8 mouse cellular contexts compared by ENCODE assay signal in genomic region chr5:28462741-28463590, GRCm38 (mm10). TPM values are rescaled to one million over a fixed set of nuclear protein-coding genes. Genes with fewer than 3 reads are reported as not detected.
A peak's percentile ranks its signal among the peaks of the same experiment; 100 is the strongest.
DNase-seq lines count a peak whose midpoint lies in the region; ATAC-seq and TF ChIP-seq lines count a peak whose summit lies in the region.

No protein-coding gene starts in this region.

- no peak for TF ChIP-seq CTCF in ES-Bruce4 (IDR thresholded peaks at IDR 0.05; ENCODE audit: low read depth, low read length)

- H3K9ac ChIP-seq in ES-Bruce4 (ENCODE audit: low read depth, poor library complexity, severe bottlenecking) = no peak overlapping the region
- H3K9ac ChIP-seq in intestine, embryonic 16.5 days (ENCODE audit: low read depth, low read length) = peak overlapping the region; percentile 71

- peak; percentile 50 for DNase-seq in embryo, embryonic 11 days
- peak; percentile 55 for DNase-seq in lung, postnatal 36 days
- no peak for DNase-seq in spleen, adult 18-20 months
- no peak for DNase-seq in layer of hippocampus, adult 8-10 months (ENCODE audit: low spot score in 2 of 2)
- DNase-seq in ovary, adult 18-20 months (ENCODE audit: low spot score) = no peak

- 2% methylated on average over 33 of the region's 33 CpGs for WGBS in intestine, embryonic 16.5 days

- H3K27me3 ChIP-seq in ES-Bruce4 (ENCODE audit: control insufficient read depth, insufficient read depth, low read length, poor library complexity, severe bottlenecking) = peaks cover 62% of the 10 kb centered on the region
- peaks cover 91% of the 10 kb centered on the region for H3K27me3 ChIP-seq in intestine, embryonic 16.5 days (replicated peaks; ENCODE audit: control insufficient read depth, insufficient read depth, low read length)

- no peaks in the 10 kb centered on the region for H3K36me3 ChIP-seq in ES-Bruce4 (ENCODE audit: control insufficient read depth, insufficient read depth, low read length, poor library complexity, severe bottlenecking)
- H3K36me3 ChIP-seq in intestine, embryonic 16.5 days (ENCODE audit: control insufficient read depth, insufficient read depth, low read length) = no peaks in the 10 kb centered on the region

- peak overlapping the region; percentile 2; the same call in 1 of the 2 replicates for H3K4me3 ChIP-seq in ES-Bruce4 (ENCODE audit: low read depth, low read length)
- H3K4me3 ChIP-seq in intestine, embryonic 16.5 days (ENCODE audit: low read length) = peak overlapping the region; percentile 57

- TF ChIP-seq EP300 in ES-Bruce4 (IDR thresholded peaks at IDR 0.05; ENCODE audit: insufficient read depth, low read depth, low read length) = no peak

- H3K9me3 ChIP-seq in ES-Bruce4 (replicated peaks; ENCODE audit: control insufficient read depth, insufficient read depth, low read length, poor library complexity, severe bottlenecking) = no peaks in the 10 kb centered on the region
- no peaks in the 10 kb centered on the region for H3K9me3 ChIP-seq in intestine, embryonic 16.5 days (ENCODE audit: control insufficient read depth, low read length)

- H3K4me2 ChIP-seq in intestine, embryonic 16.5 days (ENCODE audit: low read depth, low read length) = peak overlapping the region; percentile 75

- H3K27ac ChIP-seq in ES-Bruce4 (ENCODE audit: insufficient read depth, low read length) = no peak overlapping the region
- peak overlapping the region; percentile 84 for H3K27ac ChIP-seq in intestine, embryonic 16.5 days (ENCODE audit: low read length)

- no peaks in the 10 kb centered on the region for H3K4me1 ChIP-seq in ES-Bruce4 (ENCODE audit: control insufficient read depth, insufficient read depth, low read length)
- H3K4me1 ChIP-seq in intestine, embryonic 16.5 days (ENCODE audit: control insufficient read depth, insufficient read depth, low read length) = peaks cover 8% of the 10 kb centered on the region; the same call in 1 of the 2 replicates

- ATAC-seq in intestine, embryonic 16.5 days = no peak
- no peak for ATAC-seq in monocyte, adult 5-6 weeks (replicated peaks; ENCODE audit: insufficient number of reproducible peaks, low FRiP score, low TSS enrichment, poor library complexity, severe bottlenecking)

- TF ChIP-seq POLR2A in ES-Bruce4 (IDR thresholded peaks at IDR 0.05; ENCODE audit: insufficient read depth, low read length) = no peak

RNA-seq across cellular contexts. Expression of gene Shh, which starts 4.1 kb away (rescaled TPM):
- polyA plus RNA-seq in ES-Bruce4 (2011; ENCODE audit: insufficient read depth, insufficient read length, low read depth, missing spikeins) = not detected in 2 replicates
- 2.8 TPM in 2 replicates for polyA plus RNA-seq in intestine, embryonic 16.5 days (2015; fragmentation: Nextera tagmentation; extraction: Ambion mirVana)
- not detected in 3 replicates for total RNA-seq in monocyte, adult 5-6 weeks (2017)
- 1 to 10 TPM in 3 of 4 experiments, under 1 TPM in 1; 0.83 to 1.7 (median 1.5) TPM for total RNA-seq in layer of hippocampus, adult 8-10 months (2022)

Comparison
In these comparisons a context has a peak if more than half of its experiments do, and no peak if none do; other contexts are left out.
1. DNase-seq: peak in embryo, embryonic 11 days (single experiment) and lung, postnatal 36 days (single experiment); none in spleen, adult 18-20 months (0 of 2), layer of hippocampus, adult 8-10 months (0 of 2) and ovary, adult 18-20 months (single experiment).